In genomic region chr11:100004846-100005245, GRCm38 (mm10) we compare ENCODE assay signal across 10 mouse cellular contexts. TPM values are rescaled to one million over a fixed set of nuclear protein-coding genes. Genes with fewer than 3 reads are reported as not detected.
DNase-seq lines count a peak whose midpoint lies in the region; ATAC-seq and TF ChIP-seq lines count a peak whose summit lies in the region.
"Had no signal": no experiment of that assay in that cellular context is flagged by ENCODE, and none has a peak within 500 bp of the region (broad histone marks: within the 10 kb centered on the region; RNA-seq: fewer than 3 reads in every experiment).

No protein-coding gene starts in this region.

- H3K27ac ChIP-seq in kidney, embryonic 14.5 days (ENCODE audit: low read depth, low read length) = no peak overlapping the region
- no peak overlapping the region for H3K27ac ChIP-seq in ES-E14 (ENCODE audit: insufficient read depth, low read depth, low read length, poor library complexity, severe bottlenecking)
- no peak overlapping the region for H3K27ac ChIP-seq in bone marrow, adult 2 months (ENCODE audit: control insufficient read depth, insufficient read depth, low read depth, low read length, poor library complexity)
- no peak overlapping the region for H3K27ac ChIP-seq in forebrain, embryonic 10.5 days
- H3K27ac ChIP-seq: neural tube, embryonic 13.5 days had no signal

- H3K4me3 ChIP-seq in kidney, embryonic 14.5 days (ENCODE audit: low read length) = no peak overlapping the region
- no peak overlapping the region for H3K4me3 ChIP-seq in ES-E14 (ENCODE audit: insufficient read depth in 1 of 2, low read depth in 1 of 2, low read length in 2 of 2, poor library complexity in 1 of 2, severe bottlenecking in 1 of 2)
- H3K4me3 ChIP-seq in bone marrow, adult 2 months (replicated peaks; ENCODE audit: control insufficient read depth, low read depth, low read length) = no peak overlapping the region
- H3K4me3 ChIP-seq in forebrain, embryonic 10.5 days = no peak overlapping the region
- H3K4me3 ChIP-seq: neural tube, embryonic 13.5 days had no signal

- in situ Hi-C loops in ES-E14 (cut with MboI; ENCODE audit: low sequenced_read_pairs in 2 of 2, unreplicated experiment in 2 of 2) = no loop called here

- peak; percentile 12 for DNase-seq in kidney, adult 11 months
- DNase-seq in ES-E14 (ENCODE audit: low read depth, low spot score) = peak; percentile 40
- DNase-seq in layer of hippocampus, postnatal 36 days = peak; percentile 41 to 51
- no peak for DNase-seq in forebrain, embryonic 10.5 days (ENCODE audit: extremely low spot score, low spot score)

- H3K27me3 ChIP-seq in kidney, embryonic 14.5 days (ENCODE audit: control insufficient read depth, insufficient read depth, low read length) = no peaks in the 10 kb centered on the region
- no peaks in the 10 kb centered on the region for H3K27me3 ChIP-seq in forebrain, embryonic 10.5 days (ENCODE audit: poor library complexity, severe bottlenecking)
- H3K27me3 ChIP-seq: neural tube, embryonic 13.5 days had no signal

- no peak for TF ChIP-seq POLR2A in bone marrow, adult 2 months (IDR thresholded peaks at IDR 0.05; ENCODE audit: borderline replicate concordance, control insufficient read depth, low read depth, low read length)

- H3K9me3 ChIP-seq in kidney, embryonic 14.5 days (ENCODE audit: control insufficient read depth, low read length) = no peaks in the 10 kb centered on the region
- H3K9me3 ChIP-seq in ES-E14 (ENCODE audit: control insufficient read depth, insufficient read depth, low read depth, low read length) = no peaks in the 10 kb centered on the region
- H3K9me3 ChIP-seq in forebrain, embryonic 10.5 days = no peaks in the 10 kb centered on the region
- H3K9me3 ChIP-seq: neural tube, embryonic 13.5 days had no signal

- TF ChIP-seq CTCF in bone marrow, adult 2 months (IDR thresholded peaks at IDR 0.05; ENCODE audit: control insufficient read depth, insufficient read depth, low read length) = peak; percentile 34; the same call in 1 of the 2 replicates

- 23% methylated on average over 6 of the region's 6 CpGs for WGBS in kidney, embryonic 14.5 days
- 23% methylated on average over 6 of the region's 6 CpGs for WGBS in bone marrow, adult 2 months
- 36% methylated on average over 6 of the region's 6 CpGs for WGBS in forebrain, embryonic 10.5 days

- no peaks in the 10 kb centered on the region for H3K4me1 ChIP-seq in kidney, embryonic 14.5 days (ENCODE audit: control insufficient read depth, insufficient read depth, low read length)
- no peaks in the 10 kb centered on the region for H3K4me1 ChIP-seq in ES-E14 (ENCODE audit: control insufficient read depth in 2 of 2, insufficient read depth in 2 of 2, low read length in 2 of 2, poor library complexity in 1 of 2)
- no peaks in the 10 kb centered on the region for H3K4me1 ChIP-seq in bone marrow, adult 2 months (ENCODE audit: control insufficient read depth, insufficient read depth, low read length)
- no peaks in the 10 kb centered on the region for H3K4me1 ChIP-seq in forebrain, embryonic 10.5 days
- H3K4me1 ChIP-seq: neural tube, embryonic 13.5 days had no signal

- no peaks in the 10 kb centered on the region for H3K36me3 ChIP-seq in kidney, embryonic 14.5 days (ENCODE audit: control insufficient read depth, insufficient read depth, low read length)
- no peaks in the 10 kb centered on the region for H3K36me3 ChIP-seq in ES-E14 (ENCODE audit: control insufficient read depth, insufficient read depth, low read length, poor library complexity, severe bottlenecking)
- no peaks in the 10 kb centered on the region for H3K36me3 ChIP-seq in forebrain, embryonic 10.5 days (replicated peaks)
- H3K36me3 ChIP-seq: neural tube, embryonic 13.5 days had no signal

- no peak for ATAC-seq in kidney, embryonic 14.5 days (ENCODE audit: low FRiP score, low TSS enrichment)
- ATAC-seq in frontal cortex, adult (ENCODE audit: low TSS enrichment) = peak; percentile 57; the same call in 1 of the 2 replicates
- ATAC-seq in neutrophil, adult 5-6 weeks (ENCODE audit: extremely low read depth, insufficient number of reproducible peaks, low FRiP score, poor library complexity, severe bottlenecking) = 0 out of 2 replicates have a peak, but pooled peaks have one; percentile 9

- no peak overlapping the region for H3K4me2 ChIP-seq in kidney, embryonic 14.5 days (replicated peaks; ENCODE audit: low read depth, low read length)
- H3K4me2 ChIP-seq: neural tube, embryonic 13.5 days had no signal

- no peak overlapping the region for H3K9ac ChIP-seq in kidney, embryonic 14.5 days (ENCODE audit: low read depth, low read length)
- no peak overlapping the region for H3K9ac ChIP-seq in ES-E14 (ENCODE audit: insufficient read depth, low read depth, low read length, poor library complexity, severe bottlenecking)
- H3K9ac ChIP-seq: neural tube, embryonic 13.5 days had no signal

TF ChIP-seq in ES-E14, 5 proteins besides CTCF, POLR2A, EP300 and RAD21:
- TF ChIP-seq ZC3H11A (IDR thresholded peaks at IDR 0.05; ENCODE audit: borderline replicate concordance, low read depth, low read length) = peak; percentile 62; the same call in 1 of the 2 replicates
- peak; percentile 97 for TF ChIP-seq ZNF384 (IDR thresholded peaks at IDR 0.05; ENCODE audit: low read depth, low read length)
- no peak for TF ChIP-seq HCFC1 (IDR thresholded peaks at IDR 0.05; ENCODE audit: borderline replicate concordance, insufficient read depth, low read length)
- 0 out of 2 replicates have a peak, but pooled peaks have one; percentile 29 for TF ChIP-seq MAFK (IDR thresholded peaks at IDR 0.05; ENCODE audit: insufficient read depth, low read depth, low read length)
- TF ChIP-seq CHD2 (IDR thresholded peaks at IDR 0.05; ENCODE audit: low read depth, low read length) = no peak
TF ChIP-seq in ES-E14: peak in this region for 3.

RNA-seq across cellular contexts. Expression of gene Krtap17-1, which starts 11.1 kb away (rescaled TPM):
- not detected in 2 replicates for polyA plus RNA-seq in kidney, embryonic 14.5 days (2014; fragmentation: Nextera tagmentation; extraction: Ambion mirVana)
- total RNA-seq in ES-E14 (2012; rRNA removed) = not detected in 2 replicates
- not detected in 2 replicates for polyA plus RNA-seq in bone marrow, adult 2 months (2011; ENCODE audit: insufficient read depth, insufficient read length, low replicate concordance, missing spikeins)
- total RNA-seq in layer of hippocampus, postnatal 36 days (2021) = not detected
- total RNA-seq in neutrophil, adult 5-6 weeks (2017) = not detected in 2 replicates
- polyA plus RNA-seq in forebrain, embryonic 10.5 days (2016; fragmentation: Nextera tagmentation; extraction: Ambion mirVana) = not detected in 2 replicates
- polyA plus RNA-seq: gonadal fat pad, adult 2 months; neural tube, embryonic 13.5 days had no signal

RNA-seq across cellular contexts. Expression of gene Krt33a, which starts 11.2 kb away (rescaled TPM):
- polyA plus RNA-seq in kidney, embryonic 14.5 days (2014; fragmentation: Nextera tagmentation; extraction: Ambion mirVana) = not detected in 2 replicates
- not detected in 2 replicates for total RNA-seq in ES-E14 (2012; rRNA removed)
- polyA plus RNA-seq in bone marrow, adult 2 months (2011; ENCODE audit: insufficient read depth, insufficient read length, low replicate concordance, missing spikeins) = not detected in 2 replicates
- not detected for total RNA-seq in layer of hippocampus, postnatal 36 days (2021)
- total RNA-seq in neutrophil, adult 5-6 weeks (2017) = not detected in 2 replicates
- polyA plus RNA-seq in forebrain, embryonic 10.5 days (2016; fragmentation: Nextera tagmentation; extraction: Ambion mirVana) = not detected in 2 replicates
- polyA plus RNA-seq: neural tube, embryonic 13.5 days had no signal

RNA-seq across cellular contexts. Expression of gene Krtap16-1, which starts 18.4 kb away (rescaled TPM):
- not detected in 2 replicates for polyA plus RNA-seq in kidney, embryonic 14.5 days (2014; fragmentation: Nextera tagmentation; extraction: Ambion mirVana)
- total RNA-seq in ES-E14 (2012; rRNA removed) = not detected in 2 replicates
- not detected in 2 replicates for polyA plus RNA-seq in bone marrow, adult 2 months (2011; ENCODE audit: insufficient read depth, insufficient read length, low replicate concordance, missing spikeins)
- not detected for total RNA-seq in layer of hippocampus, postnatal 36 days (2021)
- total RNA-seq in neutrophil, adult 5-6 weeks (2017) = not detected in 2 replicates
- not detected in 2 replicates for polyA plus RNA-seq in forebrain, embryonic 10.5 days (2016; fragmentation: Nextera tagmentation; extraction: Ambion mirVana)
- polyA plus RNA-seq: gonadal fat pad, adult 2 months; neural tube, embryonic 13.5 days had no signal

RNA-seq across cellular contexts. Expression of gene Krt33b, which starts 24.8 kb away (rescaled TPM):
- not detected in 2 replicates for polyA plus RNA-seq in kidney, embryonic 14.5 days (2014; fragmentation: Nextera tagmentation; extraction: Ambion mirVana)
- not detected in 2 replicates for total RNA-seq in ES-E14 (2012; rRNA removed)
- polyA plus RNA-seq in bone marrow, adult 2 months (2011; ENCODE audit: insufficient read depth, insufficient read length, low replicate concordance, missing spikeins) = not detected in 2 replicates
- not detected for total RNA-seq in layer of hippocampus, postnatal 36 days (2021)
- total RNA-seq in neutrophil, adult 5-6 weeks (2017) = not detected in 2 replicates
- not detected in 2 replicates for polyA plus RNA-seq in forebrain, embryonic 10.5 days (2016; fragmentation: Nextera tagmentation; extraction: Ambion mirVana)
- polyA plus RNA-seq: gonadal fat pad, adult 2 months; neural tube, embryonic 13.5 days had no signal

RNA-seq across cellular contexts. Expression of gene Krtap29-1, which starts 26.0 kb away (rescaled TPM):
- not detected in 2 replicates for polyA plus RNA-seq in kidney, embryonic 14.5 days (2014; fragmentation: Nextera tagmentation; extraction: Ambion mirVana)
- not detected in 2 replicates for total RNA-seq in ES-E14 (2012; rRNA removed)
- polyA plus RNA-seq in bone marrow, adult 2 months (2011; ENCODE audit: insufficient read depth, insufficient read length, low replicate concordance, missing spikeins) = not detected in 2 replicates
- total RNA-seq in layer of hippocampus, postnatal 36 days (2021) = not detected
- not detected in 2 replicates for total RNA-seq in neutrophil, adult 5-6 weeks (2017)
- polyA plus RNA-seq in forebrain, embryonic 10.5 days (2016; fragmentation: Nextera tagmentation; extraction: Ambion mirVana) = not detected in 2 replicates
- polyA plus RNA-seq: gonadal fat pad, adult 2 months; neural tube, embryonic 13.5 days had no signal
